13 mouse cellular contexts compared by ENCODE assay signal in genomic region chr1:86144001-86144944, GRCm38 (mm10). TPM values are rescaled to one million over a fixed set of nuclear protein-coding genes. Genes with fewer than 3 reads are reported as not detected.
DNase-seq lines count a peak whose midpoint lies in the region; ATAC-seq lines count a peak whose summit lies in the region.
"Had no signal": no experiment of that assay in that cellular context is flagged by ENCODE, and none has a peak within 500 bp of the region (broad histone marks: within the 10 kb centered on the region; RNA-seq: fewer than 3 reads in every experiment).

No protein-coding gene starts in this region.

- no peak overlapping the region for H3K4me3 ChIP-seq in midbrain, embryonic 11.5 days (ENCODE audit: low read depth, low read length)
- H3K4me3 ChIP-seq: neural tube, embryonic 15.5 days had no signal

- no peak overlapping the region for H3K9ac ChIP-seq in midbrain, embryonic 11.5 days (ENCODE audit: low read length)
- H3K9ac ChIP-seq: neural tube, embryonic 15.5 days had no signal

- no peak overlapping the region for H3K4me2 ChIP-seq in midbrain, embryonic 11.5 days
- H3K4me2 ChIP-seq: neural tube, embryonic 15.5 days had no signal

- H3K27me3 ChIP-seq in midbrain, embryonic 11.5 days (ENCODE audit: control insufficient read depth, insufficient read depth, low read length) = no peaks in the 10 kb centered on the region
- H3K27me3 ChIP-seq: neural tube, embryonic 15.5 days had no signal

- H3K27ac ChIP-seq in midbrain, embryonic 11.5 days (ENCODE audit: low read depth, low read length) = no peak overlapping the region
- H3K27ac ChIP-seq: neural tube, embryonic 15.5 days had no signal

- no peak for ATAC-seq in midbrain, embryonic 11.5 days (ENCODE audit: low FRiP score)

- 76% methylated on average over 21 of the region's 21 CpGs for WGBS in midbrain, embryonic 11.5 days

- H3K4me1 ChIP-seq in midbrain, embryonic 11.5 days (ENCODE audit: control insufficient read depth, insufficient read depth, low read length) = no peaks in the 10 kb centered on the region
- H3K4me1 ChIP-seq: neural tube, embryonic 15.5 days had no signal

- peak; percentile 7 to 27 for DNase-seq in heart, adult 9 months (ENCODE audit: low spot score in 2 of 2)
- DNase-seq in heart, postnatal 4 days = no peak
- DNase-seq in spleen, postnatal 36 days (ENCODE audit: low spot score in 2 of 2) = peak; percentile 15 to 25
- DNase-seq in spleen, adult 12 weeks (ENCODE audit: low spot score) = no peak
- DNase-seq in lung, adult 18-20 months = peak; percentile 7 to 10
- DNase-seq in left cerebral cortex, adult 9 months (ENCODE audit: low spot score in 2 of 2) = no peak
- DNase-seq in c-Kit-positive CD71-positive TER-119-positive erythroid progenitor cells, embryonic 14.5 days (ENCODE audit: low spot score) = no peak
- DNase-seq in midbrain, embryonic 11.5 days (ENCODE audit: low spot score, missing footprints) = no peak
- DNase-seq: adrenal gland, postnatal 25 days; left cerebral cortex, postnatal 4 days had no signal

- peaks cover 4% of the 10 kb centered on the region; the same call in 1 of the 2 replicates for H3K36me3 ChIP-seq in midbrain, embryonic 11.5 days (ENCODE audit: control insufficient read depth, insufficient read depth, low read length)

- no peaks in the 10 kb centered on the region for H3K9me3 ChIP-seq in midbrain, embryonic 11.5 days (ENCODE audit: control insufficient read depth, low read length)
- H3K9me3 ChIP-seq: G1E; neural tube, embryonic 15.5 days had no signal

RNA-seq across cellular contexts. Expression of gene Armc9, which starts 10.3 kb away (rescaled TPM):
- 1 to 10 TPM; 5.6 to 6.0 TPM for total RNA-seq in heart, postnatal 4 days (2021)
- polyA plus RNA-seq in midbrain, embryonic 11.5 days (2014; fragmentation: Nextera tagmentation; extraction: Ambion mirVana) = 32.3 and 33.8 TPM in 2 replicates

RNA-seq across cellular contexts. Expression of gene Gm21972, which starts 10.8 kb away (rescaled TPM):
- total RNA-seq in heart, postnatal 4 days (2021) = 1 to 10 TPM; 1.2 to 1.4 TPM
- 0.40 TPM in 1 of 2 replicates, not detected in the other for polyA plus RNA-seq in midbrain, embryonic 11.5 days (2014; fragmentation: Nextera tagmentation; extraction: Ambion mirVana)
- polyA plus RNA-seq: stomach, embryonic 16.5 days had no signal

RNA-seq across cellular contexts. Expression of gene Htr2b, which starts 32.5 kb away (rescaled TPM):
- total RNA-seq in heart, postnatal 4 days (2021) = not detected
- 0.19 and 0.23 TPM in 2 replicates for polyA plus RNA-seq in midbrain, embryonic 11.5 days (2014; fragmentation: Nextera tagmentation; extraction: Ambion mirVana)
- total RNA-seq: left cerebral cortex, postnatal 4 days had no signal
- polyA plus RNA-seq: G1E had no signal

Comparison
In these comparisons a context has a peak if more than half of its experiments do, and no peak if none do; other contexts are left out.
1. DNase-seq: peak in heart, adult 9 months (2 of 2), spleen, postnatal 36 days (2 of 2) and lung, adult 18-20 months (2 of 2); none in heart, postnatal 4 days (single experiment), spleen, adult 12 weeks (single experiment), left cerebral cortex, adult 9 months (0 of 2), c-Kit-positive CD71-positive TER-119-positive erythroid progenitor cells, embryonic 14.5 days (single experiment) and midbrain, embryonic 11.5 days (single experiment).